Mouse (Mus musculus) lung, postnatal 0 days (tissue): ENCODE measurements around the gene Fkbp8.
A peak's percentile ranks its signal among the peaks of the same experiment; 100 is the strongest.

Experiments used
- CTCF ChIP-seq: IDR thresholded peaks from 2 replicates; pipeline ENCODE4 v1.5.1; 2016; ENCODE audit warnings: antibody characterized with exemption, mild to moderate bottlenecking
- EP300 ChIP-seq: IDR thresholded peaks from 2 replicates; pipeline ENCODE4 v1.6.1; 2016; ENCODE audit warnings: antibody characterized with exemption, mild to moderate bottlenecking, control low read depth

GRCm38 (mm10) chr8:70561809-70562535, 34.4 kb downstream of the Fkbp8 start:
- TF ChIP-seq CTCF (no peak), EP300 (0 out of 2 replicates have a peak, but pooled peaks have one; percentile 32)
